ENCODE assay signal across 8 mouse cellular contexts in the genomic region with DNA sequence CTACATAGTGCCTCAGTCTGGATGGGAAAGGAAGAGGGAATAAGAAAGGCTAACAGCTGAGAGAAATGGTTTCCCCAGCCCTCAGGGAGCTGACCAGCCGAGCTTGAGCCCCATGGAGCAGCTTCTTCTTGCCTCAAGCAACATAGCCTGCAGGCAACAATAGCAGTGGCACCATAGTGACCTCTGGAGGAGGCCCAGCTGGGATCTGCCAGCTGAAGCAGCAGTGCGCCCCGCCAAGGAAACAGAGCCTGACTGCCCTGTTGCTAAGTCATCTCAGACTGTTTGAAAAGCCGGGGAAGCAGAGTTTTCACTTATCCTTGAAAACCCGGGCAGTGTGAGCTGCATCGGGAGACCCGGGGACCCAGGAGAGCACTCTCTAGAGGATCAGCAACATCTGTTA. TPM values are rescaled to one million over a fixed set of nuclear protein-coding genes. Genes with fewer than 3 reads are reported as not detected.
DNase-seq lines count a peak whose midpoint lies in the region; ATAC-seq and TF ChIP-seq lines count a peak whose summit lies in the region.

No protein-coding gene starts in this region.

- 12% methylated on average over 7 of the region's 7 CpGs for WGBS in intestine, embryonic 14.5 days
- WGBS in intestine, embryonic 16.5 days, result 14% methylated on average over 7 of the region's 7 CpGs
- 15% methylated on average over 7 of the region's 7 CpGs for WGBS in lung, adult 2 months

- ATAC-seq in intestine, embryonic 14.5 days (replicated peaks; ENCODE audit: low FRiP score, low TSS enrichment, low read depth), result no peak
- no peak for ATAC-seq in intestine, embryonic 16.5 days

- H3K27ac ChIP-seq in intestine, embryonic 14.5 days (ENCODE audit: low read depth), result peak overlapping the region; percentile 16; the same call in 1 of the 2 replicates
- H3K27ac ChIP-seq in intestine, embryonic 16.5 days (ENCODE audit: low read length), result no peak overlapping the region
- no peak overlapping the region for H3K27ac ChIP-seq in cortical plate, adult 2 months (ENCODE audit: insufficient read depth, low read length)

- H3K4me3 ChIP-seq in intestine, embryonic 14.5 days (ENCODE audit: low read depth, low read length), result no peak overlapping the region
- H3K4me3 ChIP-seq in intestine, embryonic 16.5 days (ENCODE audit: low read length), result no peak overlapping the region
- peak overlapping the region; percentile 41 for H3K4me3 ChIP-seq in cortical plate, adult 2 months (ENCODE audit: insufficient read depth, low read length)
- H3K4me3 ChIP-seq in lung, adult 2 months (replicated peaks; ENCODE audit: extremely low read depth, low read depth, low read length), result no peak overlapping the region

- DNase-seq in intestine, embryonic 14.5 days (ENCODE audit: low spot score), result peak; percentile 71
- peak; percentile 58 to 63 for DNase-seq in heart, adult 18-20 months
- DNase-seq in kidney, adult 18-20 months, result peak; percentile 34
- DNase-seq in lung, adult 2 months, result peak; percentile 30
- peak; percentile 38 for DNase-seq in ovary, postnatal 14 days (ENCODE audit: low spot score)
- DNase-seq in spleen, postnatal 10 days (ENCODE audit: low spot score in 2 of 2), result no peak

- 0 out of 2 replicates have a peak, but pooled peaks have one; percentile 29 for TF ChIP-seq CTCF in cortical plate, adult 2 months (IDR thresholded peaks at IDR 0.05; ENCODE audit: extremely low read depth, insufficient read depth, low read length)
- peak; percentile 39; the same call in 1 of the 2 replicates for TF ChIP-seq CTCF in lung, adult 2 months (IDR thresholded peaks at IDR 0.05; ENCODE audit: insufficient read depth, low read length)

- H3K4me1 ChIP-seq in intestine, embryonic 14.5 days (replicated peaks; ENCODE audit: control insufficient read depth, insufficient read depth, low read length), result peaks cover 12% of the 10 kb centered on the region
- H3K4me1 ChIP-seq in intestine, embryonic 16.5 days (ENCODE audit: control insufficient read depth, insufficient read depth, low read length), result peaks cover 15% of the 10 kb centered on the region
- peaks cover 11% of the 10 kb centered on the region for H3K4me1 ChIP-seq in cortical plate, adult 2 months (ENCODE audit: control insufficient read depth, insufficient read depth, low read length)
- H3K4me1 ChIP-seq in lung, adult 2 months (ENCODE audit: control insufficient read depth, insufficient read depth, low read length), result peaks cover 5% of the 10 kb centered on the region; the same call in 1 of the 2 replicates

- H3K36me3 ChIP-seq in intestine, embryonic 14.5 days (ENCODE audit: control insufficient read depth, insufficient read depth, low read length), result 0 out of 2 replicates have a peak, but pooled peaks cover 3% of the 10 kb centered on the region
- H3K36me3 ChIP-seq in intestine, embryonic 16.5 days (ENCODE audit: control insufficient read depth, insufficient read depth, low read length), result no peaks in the 10 kb centered on the region

- H3K27me3 ChIP-seq in intestine, embryonic 14.5 days (replicated peaks; ENCODE audit: control insufficient read depth, insufficient read depth, low read length), result no peaks in the 10 kb centered on the region
- 0 out of 2 replicates have a peak, but pooled peaks cover 2% of the 10 kb centered on the region for H3K27me3 ChIP-seq in intestine, embryonic 16.5 days (replicated peaks; ENCODE audit: control insufficient read depth, insufficient read depth, low read length)

- peak overlapping the region; percentile 89 for H3K4me2 ChIP-seq in intestine, embryonic 14.5 days (ENCODE audit: low read length)
- no peak overlapping the region for H3K4me2 ChIP-seq in intestine, embryonic 16.5 days (ENCODE audit: low read depth, low read length)

- H3K9me3 ChIP-seq in intestine, embryonic 14.5 days (ENCODE audit: control insufficient read depth, low read length), result no peaks in the 10 kb centered on the region
- no peaks in the 10 kb centered on the region for H3K9me3 ChIP-seq in intestine, embryonic 16.5 days (ENCODE audit: control insufficient read depth, low read length)

- no peak overlapping the region for H3K9ac ChIP-seq in intestine, embryonic 14.5 days (ENCODE audit: low read length)
- H3K9ac ChIP-seq in intestine, embryonic 16.5 days (ENCODE audit: low read depth, low read length), result no peak overlapping the region

- TF ChIP-seq POLR2A in cortical plate, adult 2 months (IDR thresholded peaks at IDR 0.05; ENCODE audit: extremely low read depth, insufficient read depth, low read length), result no peak
- no peak for TF ChIP-seq POLR2A in lung, adult 2 months (IDR thresholded peaks at IDR 0.05; ENCODE audit: borderline replicate concordance, extremely low read depth, low read depth, low read length)

RNA-seq across cellular contexts. Expression of a gene that starts 3.2 kb away (rescaled TPM):
- polyA plus RNA-seq in intestine, embryonic 14.5 days (2014; fragmentation: Nextera tagmentation; extraction: Ambion mirVana), result 167 and 173 TPM in 2 replicates
- 81.4 and 91.4 TPM in 2 replicates for polyA plus RNA-seq in intestine, embryonic 16.5 days (2015; fragmentation: Nextera tagmentation; extraction: Ambion mirVana)
- 128 and 134 TPM in 2 replicates for polyA plus RNA-seq in cortical plate, adult 2 months (2012; rRNA removed)
- 10 to 100 TPM in 1 of 2 experiments, 1 to 10 TPM in 1; 9.9 to 10.8 TPM for total RNA-seq in heart, adult 18-20 months (2021)
- 2.3 and 4.1 TPM in 2 replicates for polyA plus RNA-seq in lung, adult 2 months (2012; rRNA removed)

Comparison
In these comparisons a context has a peak if more than half of its experiments do, and no peak if none do; other contexts are left out.
1. DNase-seq: peak in intestine, embryonic 14.5 days (single experiment), heart, adult 18-20 months (2 of 2), kidney, adult 18-20 months (single experiment), lung, adult 2 months (single experiment) and ovary, postnatal 14 days (single experiment); none in spleen, postnatal 10 days (0 of 2).
2. RNA of a gene that starts 3.2 kb away (polyA plus RNA-seq): 167 to 173 TPM in intestine, embryonic 14.5 days, 128 to 134 TPM in cortical plate, adult 2 months and 81.4 to 91.4 TPM in intestine, embryonic 16.5 days; 2.3 to 4.1 TPM in lung, adult 2 months; every median in the first group is over 10 times any median in the second.